Mouse (Mus musculus) erythroblast, adult 5-6 weeks (primary cell): ENCODE data around the gene Nkx2-2. TPM values are rescaled to one million over a fixed set of nuclear protein-coding genes. Genes with fewer than 3 reads are reported as not detected.
A peak's percentile ranks its signal among the peaks of the same experiment; 100 is the strongest.
"Not testable (repeated sequence)": the region's sequence is repeated elsewhere in the genome, so short reads cannot be mapped to it uniquely, and the experiment has no call there.

Source experiments
- ATAC-seq: replicated peaks from 2 replicates; pipeline ENCODE4 v1.8.0; 2016; ENCODE audit warnings: moderate number of reproducible peaks, mild to moderate bottlenecking, moderate TSS enrichment, inconsistent platforms; ENCODE audit not compliant: poor library complexity, low FRiP score, severe bottlenecking
- total RNA-seq, 2 experiments: library from RNA; stranded (forward) in 1 of 2; stranded (reverse) in 1 of 2; fragments of 150-400 nt in 1 of 2; fragments of 200-764, 138-1000 nt in 1 of 2; gene quantifications; 2 replicates each; pipeline versions ENCODE4 v1.2.3 to v1.2.4; 2015 to 2017; ENCODE audit warnings: low replicate concordance in 2 of 2

Gene Nkx2-2
- total RNA-seq, 2 experiments from 2014 or later, result not detected

GRCm38 (mm10) chr2:147182709-147183260 lies 11.3 kb downstream of the Nkx2-2 start:
- no peak for ATAC-seq

DNA sequence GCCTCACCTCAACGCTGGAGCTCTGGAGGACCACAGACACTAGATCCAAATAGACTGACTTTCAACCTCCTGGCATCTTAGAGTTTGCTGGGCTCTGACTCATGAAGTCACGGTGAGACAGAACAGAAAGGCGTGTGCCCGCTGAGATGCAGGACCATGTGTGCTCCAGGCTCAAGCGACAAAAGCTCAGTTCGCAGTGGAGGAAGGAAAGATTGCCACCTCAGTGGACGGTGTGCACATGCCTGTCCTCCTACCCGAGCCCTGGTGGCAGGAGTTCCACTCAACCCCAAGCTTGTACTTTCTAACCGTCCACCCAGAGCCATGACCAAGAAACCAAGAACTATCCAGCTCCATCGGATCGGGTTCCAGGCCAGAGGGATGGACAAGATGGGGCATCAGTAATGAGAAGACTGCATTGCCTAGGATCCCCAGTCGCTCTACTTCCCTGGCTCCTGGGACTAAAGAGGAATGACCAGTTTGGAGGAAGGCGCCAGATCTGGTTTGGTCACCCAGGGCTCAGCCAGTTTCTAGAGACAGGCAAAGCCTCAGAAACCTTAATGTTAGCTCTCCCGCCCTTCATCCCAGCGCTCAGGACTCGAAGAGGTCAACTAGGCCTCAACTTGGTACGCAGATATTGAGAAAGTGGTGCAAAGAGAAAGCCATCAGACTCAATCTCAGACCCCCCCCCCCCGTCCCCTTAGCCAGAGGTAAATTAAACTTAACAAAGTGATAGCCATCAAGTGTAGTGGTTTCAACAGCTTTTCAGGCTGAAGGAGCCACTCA lies 11.9 kb downstream of the Nkx2-2 start:
- no peak for ATAC-seq

GRCm38 (mm10) chr2:147181304-147181665 lies 12.8 kb downstream of the Nkx2-2 start:
- no peak for ATAC-seq

DNA sequence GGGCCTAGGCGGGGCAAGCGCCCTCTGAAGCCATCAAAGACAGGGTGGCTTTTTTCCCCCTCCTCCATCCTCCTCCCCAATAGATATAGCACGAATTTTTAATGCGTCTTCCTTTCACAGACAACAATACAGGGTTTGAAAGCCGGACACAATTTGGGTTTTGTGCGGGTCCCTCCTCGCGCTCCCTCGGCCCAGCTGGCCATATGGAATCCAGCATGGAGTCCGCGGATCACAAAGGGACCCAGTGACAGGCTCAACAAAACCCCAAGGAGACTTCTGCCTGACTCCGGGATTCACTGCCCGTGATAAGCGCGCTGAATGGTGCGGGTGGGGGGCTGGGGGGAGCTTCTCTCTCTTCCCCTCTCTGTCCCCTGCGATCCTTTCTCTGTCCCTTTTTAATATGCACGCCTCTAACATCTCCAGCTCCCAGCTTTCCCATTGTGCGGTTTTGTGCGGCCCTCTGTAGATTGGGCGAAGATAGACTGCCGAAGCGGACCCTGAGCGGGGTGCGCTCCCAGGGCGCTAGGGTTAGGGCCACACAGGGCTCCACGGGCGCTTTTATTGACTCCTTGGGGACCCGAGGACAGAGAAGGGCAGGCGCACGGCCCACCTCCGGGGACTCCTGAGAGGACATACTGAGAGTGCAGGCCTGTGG lies 13.3 kb downstream of the Nkx2-2 start:
- ATAC-seq, result no peak

DNA sequence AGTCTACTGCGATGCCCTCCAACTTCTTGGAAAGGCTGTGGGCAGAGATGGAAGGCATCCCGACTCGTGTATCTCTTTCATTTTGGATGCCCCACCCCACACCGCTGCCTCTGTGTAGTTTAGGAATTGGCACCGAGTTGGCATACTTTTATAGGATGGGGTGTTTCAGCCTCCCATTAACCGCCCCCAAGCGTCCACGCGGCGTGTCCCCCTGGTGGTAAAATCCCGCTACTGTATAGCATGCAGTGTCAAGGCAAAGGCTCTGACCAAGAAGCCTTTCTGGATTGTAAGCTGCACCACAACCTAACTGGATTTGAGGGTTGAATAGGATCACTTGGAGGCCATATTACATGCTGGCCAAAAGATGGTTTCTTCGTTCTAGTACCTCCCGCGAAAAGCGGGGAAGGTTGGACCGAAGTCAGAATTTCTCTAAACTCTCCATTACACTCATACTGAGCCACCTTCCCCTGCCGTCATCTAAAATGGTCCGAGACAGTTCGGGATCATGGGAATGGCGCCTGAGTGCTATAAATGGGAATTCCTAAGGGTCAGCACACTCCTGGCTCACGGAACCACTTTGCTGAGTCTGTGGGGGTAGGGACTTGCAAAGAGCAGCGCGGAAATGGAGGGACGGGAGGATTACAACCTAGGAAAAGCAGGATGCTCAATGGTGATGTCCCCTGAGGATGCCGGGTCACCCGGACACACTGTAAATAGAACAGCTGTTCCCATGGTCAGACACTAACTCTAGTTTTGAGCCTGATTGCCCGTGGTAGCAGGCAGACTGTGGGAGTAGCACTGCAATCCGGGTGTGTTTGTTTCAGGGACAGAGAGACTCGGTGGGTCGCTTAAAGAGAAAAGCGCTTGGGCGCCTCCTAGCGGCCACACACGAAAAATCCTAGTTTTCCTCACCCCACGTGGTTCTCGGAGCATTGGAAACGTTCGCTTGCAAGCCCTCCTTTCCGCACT lies 15.7 kb downstream of the Nkx2-2 start:
- peak; percentile 51; the same call in 1 of the 2 replicates for ATAC-seq

DNA sequence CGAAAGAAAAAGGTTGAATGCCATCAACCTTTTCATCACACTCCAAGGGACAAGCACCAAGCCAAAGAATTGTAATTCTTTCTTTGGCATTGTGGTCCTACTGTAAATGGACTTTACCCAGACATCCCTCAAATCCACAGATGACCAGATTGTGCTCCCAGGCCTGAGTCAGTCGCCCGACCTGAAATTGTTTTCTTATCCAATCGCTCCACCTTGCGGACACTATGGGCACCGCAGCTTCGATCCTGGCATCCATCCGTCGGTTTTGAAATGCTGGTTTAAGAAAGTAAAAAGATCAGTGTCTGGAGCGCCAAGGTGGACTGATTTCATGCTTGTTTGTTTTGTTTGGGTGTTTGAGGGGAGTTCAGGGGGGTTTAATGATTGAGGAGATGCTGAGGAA lies 16.4 kb downstream of the Nkx2-2 start:
- ATAC-seq, result peak; percentile 77

- no peak for ATAC-seq
Observed at GRCm38 (mm10) chr2:147175296-147175695, 18.7 kb downstream of the Nkx2-2 start.

GRCm38 (mm10) chr2:147173751-147174150 lies 20.3 kb downstream of the Nkx2-2 start:
- no peak for ATAC-seq

DNA sequence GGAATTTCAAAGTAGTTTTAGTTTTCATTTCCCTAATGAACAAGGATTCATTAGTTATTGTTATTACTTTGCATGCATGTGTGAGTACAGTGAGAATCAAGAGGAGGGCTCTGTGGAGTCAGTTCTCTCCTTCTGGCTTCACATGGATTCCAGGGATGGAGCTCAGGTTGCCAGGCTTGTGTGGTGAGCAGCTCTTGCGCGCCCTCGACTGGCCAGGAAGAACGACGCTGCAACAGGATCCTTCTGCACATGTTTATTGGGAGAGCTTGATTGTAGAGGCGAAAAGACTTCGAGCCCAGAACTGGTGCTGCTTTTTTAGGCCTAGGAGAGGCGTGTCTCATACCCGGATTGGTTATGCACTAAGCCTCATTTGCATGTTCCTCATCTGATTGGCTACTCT lies 23.5 kb downstream of the Nkx2-2 start:
- not testable (repeated sequence) for ATAC-seq

GRCm38 (mm10) chr2:147165863-147166262 lies 28.2 kb downstream of the Nkx2-2 start:
- no peak for ATAC-seq

DNA sequence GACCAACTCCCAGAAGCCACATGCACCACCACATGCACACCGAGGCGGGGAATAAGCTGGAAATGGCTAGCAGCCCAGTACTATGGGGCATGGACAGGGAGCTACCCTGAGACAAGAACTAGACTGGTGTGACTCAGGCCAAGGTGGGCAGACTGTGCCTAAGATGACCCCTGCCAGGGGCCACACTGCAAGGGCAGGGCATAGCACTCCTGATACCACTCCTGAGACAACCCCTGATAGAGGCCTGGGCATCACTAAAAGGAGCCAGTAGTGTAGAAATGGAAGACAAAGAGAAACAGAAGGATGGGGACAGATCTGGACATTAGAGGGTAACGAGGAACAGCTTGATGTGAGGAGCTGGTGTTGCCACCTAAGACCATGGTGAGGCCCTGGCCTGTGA lies 28.7 kb downstream of the Nkx2-2 start:
- no peak for ATAC-seq

DNA sequence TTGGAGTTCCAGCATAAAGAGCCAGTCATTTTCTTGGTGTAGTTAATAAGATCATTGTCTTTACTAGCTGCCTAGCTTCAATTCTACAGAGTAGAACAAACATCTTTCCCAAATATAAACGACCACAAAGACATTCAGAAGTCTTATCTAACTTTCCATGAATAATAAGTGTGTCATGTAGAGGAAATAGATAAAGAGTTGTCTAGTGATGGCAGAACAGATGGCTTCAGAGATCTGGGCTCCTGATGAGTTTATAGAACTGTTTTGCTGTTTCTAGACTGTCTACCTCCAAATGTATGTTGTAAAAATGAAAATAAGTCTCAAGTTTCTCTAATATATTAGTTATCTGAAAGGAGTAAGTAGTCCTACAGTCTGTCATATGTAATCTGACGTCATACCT lies 41.5 kb downstream of the Nkx2-2 start:
- ATAC-seq, result no peak

Other genes starting within 250 kb of the Nkx2-2 start
- gene Xrn2, start 181.2 kb downstream of the Nkx2-2 start, total RNA-seq (2015; ENCODE audit: low replicate concordance), result 31.8 and 40.5 TPM in 2 replicates
- gene Xrn2, start 181.2 kb downstream of the Nkx2-2 start, total RNA-seq (2017; ENCODE audit: low replicate concordance), result 24.6 and 45.4 TPM in 2 replicates
- gene Nkx2-4, start 108.8 kb downstream of the Nkx2-2 start, total RNA-seq (2015; ENCODE audit: low replicate concordance), result not detected in 2 replicates
- not detected in 2 replicates for gene Nkx2-4, start 108.8 kb downstream of the Nkx2-2 start, total RNA-seq (2017; ENCODE audit: low replicate concordance)
- not detected in 2 replicates for gene Pax1, start 167.7 kb upstream of the Nkx2-2 start, total RNA-seq (2015; ENCODE audit: low replicate concordance)
- not detected in 2 replicates for gene Pax1, start 167.7 kb upstream of the Nkx2-2 start, total RNA-seq (2017; ENCODE audit: low replicate concordance)